Mouse (Mus musculus) erythroblast, embryonic 14.5 days (primary cell): ENCODE measurements around the gene Mkks. TPM values are rescaled to one million over a fixed set of nuclear protein-coding genes. Genes with fewer than 3 reads are reported as not detected.
"Not testable (repeated sequence)": the region's sequence is repeated elsewhere in the genome, so short reads cannot be mapped to it uniquely, and the experiment has no call there.

ENCODE experiments used
- H3K27me3 ChIP-seq: 2 replicates; pipeline ENCODE4 v1.6.1; 2012; ENCODE audit warnings: inconsistent platforms; ENCODE audit not compliant: control insufficient read depth
- H3K36me3 ChIP-seq: 2 replicates; pipeline ENCODE4 v1.6.1; 2012; ENCODE audit warnings: mild to moderate bottlenecking, inconsistent platforms; ENCODE audit not compliant: control insufficient read depth
- H3K4me1 ChIP-seq: 2 replicates; pipeline ENCODE4 v1.6.1; 2012; ENCODE audit warnings: inconsistent platforms; ENCODE audit not compliant: control insufficient read depth
- H3K4me3 ChIP-seq: replicated peaks from 2 replicates; pipeline ENCODE3; 2012; ENCODE audit warnings: moderate library complexity, mild to moderate bottlenecking, inconsistent platforms
- H3K9me3 ChIP-seq: 2 replicates; pipeline ENCODE4 v1.6.1; 2012; ENCODE audit warnings: low read length, inconsistent platforms, mixed read lengths; ENCODE audit not compliant: control insufficient read depth
- GATA1 ChIP-seq: IDR thresholded peaks from 2 replicates; pipeline ENCODE4 v1.6.1; 2012; ENCODE audit warnings: low read length, inconsistent platforms, mixed read lengths
- TAL1 ChIP-seq: IDR thresholded peaks from 3 replicates; pipeline ENCODE4 v1.6.1; 2012; ENCODE audit warnings: low read length, inconsistent platforms, mixed read lengths
- polyA plus RNA-seq: library from polyadenylated mRNA; stranded (reverse); fragments of >175 nt; gene quantifications from 2 replicates; pipeline ENCODE4 v1.2.3, GENCODE M21; 2012

The Mkks gene
- polyA plus RNA-seq, 1 experiment, result 0.07 TPM

DNA sequence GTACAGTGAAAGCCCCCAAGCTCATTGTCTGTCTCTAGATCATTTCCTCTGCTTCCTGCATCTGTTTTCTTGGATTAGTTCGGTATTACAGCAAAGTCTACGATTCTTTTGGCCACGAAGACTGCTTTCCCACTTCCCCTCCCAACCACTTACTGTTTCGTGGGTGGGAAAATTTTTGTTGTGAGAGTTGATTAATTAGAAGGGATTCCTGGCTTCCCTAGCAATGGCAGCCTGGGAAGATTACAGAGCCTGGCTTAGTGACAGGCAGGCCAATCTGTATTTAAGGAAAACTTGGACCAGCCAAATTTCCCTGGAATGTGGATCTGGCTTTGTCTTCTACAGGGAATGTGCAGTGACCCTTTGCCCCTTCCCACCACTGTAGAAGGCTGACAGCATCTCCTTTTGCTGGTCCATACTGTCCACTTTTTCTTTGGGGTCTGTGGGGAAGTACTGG lies 20.8 kb upstream of the Mkks start:
- Histone ChIP-seq H3K4me3 (no peak overlapping the region), H3K9me3 (no peaks in the 10 kb centered on the region), H3K36me3 (no peaks in the 10 kb centered on the region; the same call in none of the 2 replicates), H3K4me1 (peaks cover 8% of the 10 kb centered on the region), H3K27me3 (no peaks in the 10 kb centered on the region)
- TF ChIP-seq TAL1, result no peak
- TF ChIP-seq GATA1, result no peak

DNA sequence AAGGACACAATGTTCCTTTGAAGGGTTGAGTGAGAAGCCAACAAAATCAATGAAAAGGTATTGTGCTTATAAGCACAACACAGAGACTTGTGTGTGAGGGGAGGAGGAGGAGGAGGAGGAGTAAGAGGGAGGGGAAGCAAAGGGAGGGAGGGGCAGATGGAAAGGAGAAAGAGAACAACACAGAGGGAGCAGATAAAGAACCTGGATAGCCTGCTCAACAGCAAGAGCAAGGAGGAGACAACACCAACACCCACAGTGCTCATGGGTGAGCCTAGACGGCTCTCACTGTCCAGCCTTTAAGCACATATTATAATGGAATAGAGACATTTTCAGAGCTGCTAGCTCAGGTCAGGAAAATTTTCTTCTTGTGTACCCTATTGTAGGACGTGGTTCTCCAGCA lies 18.1 kb upstream of the Mkks start:
- Histone ChIP-seq H3K36me3 (peaks cover 11% of the 10 kb centered on the region), H3K4me3 (no peak overlapping the region), H3K4me1 (peaks cover 6% of the 10 kb centered on the region), H3K27me3 (no peaks in the 10 kb centered on the region), H3K9me3 (no peaks in the 10 kb centered on the region)
- TF ChIP-seq TAL1, result no peak
- no peak for TF ChIP-seq GATA1

DNA sequence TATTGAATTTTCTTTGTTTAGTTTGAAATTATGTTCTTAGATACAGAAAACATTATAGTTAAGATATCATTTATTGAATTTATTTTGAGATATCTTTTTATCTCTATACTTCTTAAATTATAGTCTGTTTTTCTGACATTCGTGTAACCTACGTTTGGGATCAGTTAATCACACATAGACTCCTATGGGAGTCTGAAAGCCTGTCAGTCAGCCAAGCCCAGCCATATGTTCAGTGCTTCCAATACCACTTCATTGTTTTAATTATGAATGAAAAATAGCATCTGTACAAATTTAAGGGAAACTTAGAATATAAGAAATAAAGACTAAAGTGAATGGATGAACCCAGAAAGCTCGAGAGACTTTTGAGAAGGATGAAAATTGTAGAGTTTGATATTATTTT lies 17.4 kb upstream of the Mkks start:
- Histone ChIP-seq H3K27me3 (no peaks in the 10 kb centered on the region), H3K9me3 (no peaks in the 10 kb centered on the region), H3K36me3 (peaks cover 11% of the 10 kb centered on the region), H3K4me3 (no peak overlapping the region), H3K4me1 (peaks cover 6% of the 10 kb centered on the region)
- TF ChIP-seq GATA1 (no peak), TAL1 (no peak)

DNA sequence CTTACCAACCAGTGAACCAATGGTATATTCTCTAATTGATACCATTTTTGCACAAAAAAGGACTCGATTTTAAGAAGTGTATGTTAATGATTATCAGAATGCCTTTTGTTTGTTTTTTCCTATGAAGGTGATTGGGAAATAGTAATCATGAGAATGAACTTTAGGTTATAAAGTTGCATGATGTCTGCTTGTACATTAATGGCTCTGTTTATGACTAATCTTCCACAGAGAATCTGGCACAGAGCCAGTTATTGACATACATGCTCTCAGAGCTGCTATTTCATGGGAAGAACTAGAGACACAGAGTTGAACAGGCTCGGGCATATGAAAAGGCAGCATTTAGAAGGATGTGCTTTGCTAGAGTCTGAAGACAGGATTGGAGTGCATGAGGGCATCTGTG lies 4.9 kb upstream of the Mkks start:
- H3K36me3 ChIP-seq, result peaks cover 3% of the 10 kb centered on the region
- H3K4me1 ChIP-seq, result peaks cover 22% of the 10 kb centered on the region
- no peak for TF ChIP-seq GATA1
- no peak for TF ChIP-seq TAL1
- no peak overlapping the region for H3K4me3 ChIP-seq
- no peaks in the 10 kb centered on the region for H3K27me3 ChIP-seq
- H3K9me3 ChIP-seq, result no peaks in the 10 kb centered on the region

DNA sequence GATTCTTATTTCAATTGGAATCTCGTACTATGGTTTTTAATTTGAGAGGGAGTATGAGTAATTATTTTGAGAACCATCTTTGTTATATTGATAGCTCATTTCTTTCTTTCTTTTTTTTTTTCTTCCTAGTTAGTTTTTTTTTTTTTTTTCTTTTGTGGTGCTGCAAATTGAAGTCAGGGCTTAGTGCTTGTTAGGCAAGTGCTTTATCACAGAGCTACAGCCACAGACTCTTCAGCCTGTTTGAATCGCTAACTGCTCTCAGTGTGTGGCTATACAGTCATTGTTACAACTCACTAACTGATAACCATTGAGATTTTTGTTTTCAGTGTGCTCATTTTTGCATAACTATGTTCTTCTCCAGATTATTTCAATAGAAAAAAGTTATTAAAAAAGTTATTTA lies 3.3 kb upstream of the Mkks start:
- H3K9me3 ChIP-seq, result no peaks in the 10 kb centered on the region
- peaks cover 3% of the 10 kb centered on the region for H3K36me3 ChIP-seq
- H3K27me3 ChIP-seq, result no peaks in the 10 kb centered on the region
- TF ChIP-seq GATA1, result no peak
- no peak for TF ChIP-seq TAL1
- H3K4me1 ChIP-seq, result peaks cover 33% of the 10 kb centered on the region
- H3K4me3 ChIP-seq, result no peak overlapping the region

DNA sequence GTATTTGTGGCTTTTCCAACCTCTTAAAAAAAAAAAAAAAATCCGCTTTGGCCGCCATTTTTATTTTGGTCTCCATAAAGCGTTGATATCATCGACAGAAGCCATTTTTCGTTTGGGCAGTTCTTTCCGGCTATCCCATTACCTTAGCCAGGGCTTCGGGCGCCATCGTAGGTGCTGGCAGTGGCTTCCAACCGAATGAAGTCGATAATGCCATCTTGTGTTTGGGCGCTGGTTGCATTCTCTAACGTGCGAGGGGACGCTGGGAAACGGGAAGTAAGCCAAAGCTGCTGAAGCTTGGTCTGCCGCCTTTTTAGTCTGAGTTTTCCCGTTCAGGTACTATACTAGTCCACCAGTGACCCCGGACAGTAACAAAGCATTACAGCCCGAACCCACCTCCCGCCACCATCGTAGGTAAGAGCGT lies 772 bp upstream of the Mkks start:
- Histone ChIP-seq H3K36me3 (peaks cover 3% of the 10 kb centered on the region), H3K4me1 (peaks cover 37% of the 10 kb centered on the region), H3K4me3 (peak overlapping the region; percentile 97), H3K9me3 (no peaks in the 10 kb centered on the region), H3K27me3 (no peaks in the 10 kb centered on the region)
- TF ChIP-seq TAL1, result no peak
- no peak for TF ChIP-seq GATA1

DNA sequence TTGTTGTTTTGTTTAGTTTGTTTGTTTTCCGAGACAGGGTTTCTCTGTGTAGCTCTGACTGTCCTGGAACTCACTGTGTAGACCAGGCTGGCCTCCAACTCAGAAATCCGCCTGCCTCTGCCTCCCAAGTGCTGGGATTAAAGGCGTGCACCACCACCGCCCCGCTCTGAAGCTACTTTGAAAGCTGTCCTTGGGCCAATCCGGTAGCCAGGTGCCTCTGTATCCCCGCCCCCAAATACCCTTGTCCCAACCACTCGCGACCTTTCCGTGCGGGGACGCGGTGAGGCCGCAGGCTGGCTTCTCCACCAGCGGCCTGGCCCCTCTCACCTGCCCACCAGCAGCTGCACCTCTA lies 497 bp downstream of the Mkks start:
- H3K9me3 ChIP-seq, H3K27me3 ChIP-seq, H3K36me3 ChIP-seq: not testable (repeated sequence)
- H3K4me3 ChIP-seq, result peak overlapping the region; percentile 97
- H3K4me1 ChIP-seq, result peaks cover 34% of the 10 kb centered on the region

DNA sequence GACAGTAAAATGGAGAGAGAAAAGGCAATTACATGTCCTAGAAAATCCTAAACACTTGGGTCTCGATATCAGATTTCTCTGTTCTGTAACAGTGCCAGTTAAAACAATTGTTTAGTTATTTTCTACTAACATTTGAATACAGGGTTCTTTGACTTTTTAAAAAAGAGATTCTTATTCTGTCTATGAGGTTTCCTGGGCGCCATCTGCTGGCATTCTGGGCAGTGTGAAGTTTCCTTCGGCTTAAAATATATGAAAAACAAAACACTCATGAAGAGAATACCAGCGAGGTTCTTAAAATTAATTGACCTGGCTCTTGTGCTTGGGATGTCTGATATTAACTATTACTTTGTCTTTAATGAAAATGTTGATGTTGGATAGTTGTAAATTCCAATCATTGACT lies 4.3 kb downstream of the Mkks start:
- H3K36me3 ChIP-seq, result peaks cover 32% of the 10 kb centered on the region
- H3K4me1 ChIP-seq, result peaks cover 15% of the 10 kb centered on the region
- TF ChIP-seq GATA1 (no peak), TAL1 (no peak)
- no peak overlapping the region for H3K4me3 ChIP-seq
- H3K9me3 ChIP-seq, result no peaks in the 10 kb centered on the region
- H3K27me3 ChIP-seq, result no peaks in the 10 kb centered on the region

DNA sequence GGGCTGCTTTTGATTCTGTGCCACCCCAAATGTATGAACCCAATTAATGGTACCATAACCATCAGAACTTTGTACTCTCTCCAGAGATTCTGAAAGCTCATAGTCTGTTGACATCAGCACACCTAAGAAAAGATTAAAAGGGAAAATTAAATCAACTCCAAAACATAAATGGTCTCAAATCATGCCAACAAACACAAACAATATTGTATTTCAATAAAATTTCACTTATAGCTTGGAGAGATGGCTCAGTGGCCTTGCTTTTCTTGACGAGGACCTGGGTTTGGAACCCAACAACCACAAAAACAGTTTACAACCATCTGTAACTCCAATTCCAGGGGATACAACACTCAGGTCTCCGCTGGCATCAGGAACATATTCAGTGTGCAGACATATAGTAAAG lies 5.6 kb downstream of the Mkks start, which contains the start of gene AL731706.2:
Gene AL731706.2, minus strand, starts transcription at position 101 of the 400 bp plus-strand sequence.
- Histone ChIP-seq H3K4me1 (peaks cover 12% of the 10 kb centered on the region), H3K27me3 (no peaks in the 10 kb centered on the region), H3K9me3 (no peaks in the 10 kb centered on the region), H3K36me3 (peaks cover 43% of the 10 kb centered on the region), H3K4me3 (no peak within 1 kb of the TSS)
- TF ChIP-seq GATA1 (no peak), TAL1 (no peak)
